Comparison of ENCODE assay signal across 7 mouse cellular contexts in the genomic region with DNA sequence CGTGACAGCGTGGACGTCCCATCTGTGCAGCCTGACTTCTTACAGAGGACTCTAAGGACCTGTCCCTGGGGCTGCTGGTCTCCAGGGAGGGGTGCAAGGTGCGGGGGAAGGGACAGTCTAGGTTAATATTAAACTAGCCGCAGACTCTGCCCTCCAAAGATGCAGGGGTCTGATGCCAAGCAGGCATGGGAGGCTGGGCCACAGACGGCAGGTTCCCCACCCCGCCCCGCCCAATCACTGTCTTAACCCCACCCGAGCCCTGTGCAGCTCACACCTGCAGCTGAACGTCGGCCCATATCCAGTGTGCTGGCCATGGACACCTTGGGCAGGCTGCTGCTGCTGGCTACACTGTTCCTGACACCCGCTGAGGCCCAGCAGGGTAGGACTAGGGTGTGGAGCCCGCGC. TPM values are rescaled to one million over a fixed set of nuclear protein-coding genes. Genes with fewer than 3 reads are reported as not detected.
A peak's percentile ranks its signal among the peaks of the same experiment; 100 is the strongest.
DNase-seq lines count a peak whose midpoint lies in the region; ATAC-seq lines count a peak whose summit lies in the region.

A gene (plus strand): TSS at position 271 of the 405 bp plus-strand sequence.

- peak within 1 kb of the TSS; percentile 51 for H3K9ac ChIP-seq in hindbrain, embryonic 12.5 days
- H3K9ac ChIP-seq in limb, embryonic 15.5 days, result peak within 1 kb of the TSS; percentile 33; the same call in 1 of the 2 replicates

- 0 out of 2 replicates have a peak, but pooled peaks cover 5% of the 10 kb centered on the region for H3K27me3 ChIP-seq in hindbrain, embryonic 12.5 days
- no peaks in the 10 kb centered on the region for H3K27me3 ChIP-seq in limb, embryonic 15.5 days

- H3K4me2 ChIP-seq in hindbrain, embryonic 12.5 days (replicated peaks), result peak within 1 kb of the TSS; percentile 46
- peak within 1 kb of the TSS; percentile 55 for H3K4me2 ChIP-seq in limb, embryonic 15.5 days

- ATAC-seq in hindbrain, embryonic 12.5 days (ENCODE audit: low FRiP score), result no peak
- ATAC-seq in limb, embryonic 15.5 days (ENCODE audit: insufficient number of reproducible peaks, low FRiP score, low TSS enrichment, low read depth), result no peak
- no peak for ATAC-seq in CD4-positive, CD25-positive, alpha-beta regulatory T cell, adult 4 months

- H3K4me1 ChIP-seq in hindbrain, embryonic 12.5 days, result peaks cover 33% of the 10 kb centered on the region
- H3K4me1 ChIP-seq in limb, embryonic 15.5 days, result peaks cover 48% of the 10 kb centered on the region

- peak within 1 kb of the TSS; percentile 40; the same call in 1 of the 2 replicates for H3K27ac ChIP-seq in hindbrain, embryonic 12.5 days
- peak within 1 kb of the TSS; percentile 74 for H3K27ac ChIP-seq in limb, embryonic 15.5 days

- WGBS in hindbrain, embryonic 12.5 days, result 65% methylated on average over 14 of the region's 14 CpGs
- WGBS in limb, embryonic 15.5 days, result 60% methylated on average over 14 of the region's 14 CpGs

- DNase-seq in thymus, postnatal 14 days, result peak; percentile 33
- no peak for DNase-seq in thymus, postnatal 36 days
- no peak for DNase-seq in cerebellum, adult 9-11 months
- DNase-seq in adrenal gland, postnatal 4 days (ENCODE audit: low spot score in 2 of 2), result no peak

- peaks cover 15% of the 10 kb centered on the region for H3K36me3 ChIP-seq in hindbrain, embryonic 12.5 days
- H3K36me3 ChIP-seq in limb, embryonic 15.5 days, result peaks cover 35% of the 10 kb centered on the region

- peak within 1 kb of the TSS; percentile 7; the same call in 1 of the 2 replicates for H3K4me3 ChIP-seq in hindbrain, embryonic 12.5 days
- peak within 1 kb of the TSS; percentile 29 for H3K4me3 ChIP-seq in limb, embryonic 15.5 days

- no peaks in the 10 kb centered on the region for H3K9me3 ChIP-seq in hindbrain, embryonic 12.5 days (replicated peaks)
- no peaks in the 10 kb centered on the region for H3K9me3 ChIP-seq in limb, embryonic 15.5 days

RNA-seq across cellular contexts. Expression of the gene that starts here (rescaled TPM):
- 1.9 and 2.7 TPM in 2 replicates for polyA plus RNA-seq in hindbrain, embryonic 12.5 days (2016; fragmentation: Nextera tagmentation; extraction: Ambion mirVana)
- polyA plus RNA-seq in limb, embryonic 15.5 days (2015; fragmentation: Nextera tagmentation; extraction: Ambion mirVana), result 2.9 and 3.6 TPM in 2 replicates
- total RNA-seq in adrenal gland, postnatal 4 days (2021), result 10 to 100 TPM in 1 of 2 experiments, 1 to 10 TPM in 1; 1.2 to 13.2 TPM
- 10 to 100 TPM in 1 of 2 experiments, 1 to 10 TPM in 1; 9.0 to 10.8 TPM for polyA plus RNA-seq in CD4-positive, CD25-positive, alpha-beta regulatory T cell, adult 4 months (2017; shearing (Covaris generic))
